Mouse (Mus musculus) forebrain, postnatal 0 days (tissue): ENCODE measurements around the gene Wfdc2. TPM values are rescaled to one million over a fixed set of nuclear protein-coding genes. Genes with fewer than 3 reads are reported as not detected.

ENCODE experiments used
- ATAC-seq: fragments of 200-750 bp; cut with Nextera tagmentation; 2 replicates; pipeline ENCODE4 v1.8.0; 2017; ENCODE audit warnings: mild to moderate bottlenecking, moderate library complexity
- DNase-seq: peaks from one replicate; pipeline ENCODE4 v3.0.0-alpha.2; 2015
- H3K27ac ChIP-seq: fragments of 300-500 bp; sonication (generic); 2 replicates; pipeline ENCODE4 v1.5.1; 2014; ENCODE audit warnings: low read depth, mild to moderate bottlenecking, antibody characterized with exemption, low read length, moderate library complexity, mixed read lengths
- H3K27me3 ChIP-seq: fragments of 300-500 bp; sonication (generic); 2 replicates; pipeline ENCODE4 v1.6.1; 2014; ENCODE audit warnings: mild to moderate bottlenecking, low read length, mixed read lengths; ENCODE audit not compliant: insufficient read depth
- H3K36me3 ChIP-seq: fragments of 300-500 bp; sonication (generic); 2 replicates; pipeline ENCODE4 v1.6.1; 2014; ENCODE audit warnings: mild to moderate bottlenecking, moderate library complexity; ENCODE audit not compliant: insufficient read depth
- H3K4me1 ChIP-seq: fragments of 300-500 bp; sonication (generic); 2 replicates; pipeline ENCODE4 v1.6.1; 2014; ENCODE audit warnings: antibody characterized with exemption; ENCODE audit not compliant: insufficient read depth
- H3K4me2 ChIP-seq: fragments of 300-500 bp; sonication (generic); 2 replicates; pipeline ENCODE4 v1.6.1; 2014; ENCODE audit warnings: low read depth, mild to moderate bottlenecking, moderate library complexity
- H3K4me3 ChIP-seq: fragments of 300-500 bp; sonication (generic); 2 replicates; pipeline ENCODE4 v1.5.1; 2014; ENCODE audit warnings: low read depth, low read length, mixed read lengths
- H3K9ac ChIP-seq: fragments of 300-500 bp; sonication (generic); 2 replicates; pipeline ENCODE4 v1.6.1; 2014; ENCODE audit warnings: mild to moderate bottlenecking
- H3K9me3 ChIP-seq: fragments of 300-500 bp; sonication (generic); 2 replicates; pipeline ENCODE4 v1.6.1; 2016; ENCODE audit warnings: low read length
- CTCF ChIP-seq: sonication (generic); IDR thresholded peaks from 2 replicates; pipeline ENCODE4 v1.5.1; 2016; ENCODE audit warnings: antibody characterized with exemption, control low read depth, low read depth
- WGBS: fragments of 180-500 bp; shearing (Covaris S2); extraction: QIAGEN DNeasy Blood & Tissue Kit; methylation state at CpG from one replicate; pipeline ENCODE4 v1.1.7; 2014; 5-methylcytosine and 5-hydroxymethylcytosine counted together
- polyA plus RNA-seq: library from polyadenylated mRNA; unstranded; fragments of >200 nt; fragmentation: Nextera tagmentation; extraction: Ambion mirVana; gene quantifications from 2 replicates; pipeline ENCODE4 v1.2.1, GENCODE M21; 2015
- total RNA-seq: library from RNA; depleted of rRNA; stranded (reverse); fragments of >200 nt; gene quantifications from 2 replicates; pipeline ENCODE4 v1.2.3, GENCODE M21; 2014

Wfdc2 gene
- total and polyA plus RNA-seq, 2 experiments from 2014 or later, result 6.1 to 7.3 TPM

GRCm38 (mm10) chr2:164518266-164519170 lies 43.7 kb upstream of the Wfdc2 start:
- Histone ChIP-seq H3K9me3 (no peaks in the 10 kb centered on the region), H3K4me2 (no peak overlapping the region), H3K27me3 (no peaks in the 10 kb centered on the region), H3K4me3 (no peak overlapping the region), H3K9ac (no peak overlapping the region), H3K27ac (no peak overlapping the region), H3K4me1 (no peaks in the 10 kb centered on the region), H3K36me3 (no peaks in the 10 kb centered on the region)
- WGBS, result 33% methylated on average over 11 of the region's 11 CpGs
- no peak for TF ChIP-seq CTCF
- DNase-seq, result peak; percentile 31
- no peak for ATAC-seq

- Histone ChIP-seq H3K4me1 (no peaks in the 10 kb centered on the region), H3K4me2 (no peak overlapping the region), H3K27me3 (no peaks in the 10 kb centered on the region), H3K9ac (no peak overlapping the region), H3K27ac (no peak overlapping the region), H3K36me3 (no peaks in the 10 kb centered on the region), H3K4me3 (no peak overlapping the region), H3K9me3 (no peaks in the 10 kb centered on the region)
- TF ChIP-seq CTCF, result no peak
- no peak for ATAC-seq
- 56% methylated on average over 6 of the region's 6 CpGs for WGBS
- no peak for DNase-seq
Observed at GRCm38 (mm10) chr2:164519171-164519526, 43.1 kb upstream of the Wfdc2 start.

- H3K27me3 ChIP-seq, result no peaks in the 10 kb centered on the region
- DNase-seq, result no peak
- no peak overlapping the region for H3K9ac ChIP-seq
- H3K9me3 ChIP-seq, result no peaks in the 10 kb centered on the region
- 18% methylated on average over 3 of the region's 3 CpGs for WGBS
- ATAC-seq, result no peak
- H3K27ac ChIP-seq, result no peak overlapping the region
- H3K4me1 ChIP-seq, result no peaks in the 10 kb centered on the region
- peak; percentile 63 for TF ChIP-seq CTCF
- no peak overlapping the region for H3K4me2 ChIP-seq
- no peak overlapping the region for H3K4me3 ChIP-seq
- no peaks in the 10 kb centered on the region for H3K36me3 ChIP-seq
Observed at GRCm38 (mm10) chr2:164520782-164521181, 41.4 kb upstream of the Wfdc2 start.

DNA sequence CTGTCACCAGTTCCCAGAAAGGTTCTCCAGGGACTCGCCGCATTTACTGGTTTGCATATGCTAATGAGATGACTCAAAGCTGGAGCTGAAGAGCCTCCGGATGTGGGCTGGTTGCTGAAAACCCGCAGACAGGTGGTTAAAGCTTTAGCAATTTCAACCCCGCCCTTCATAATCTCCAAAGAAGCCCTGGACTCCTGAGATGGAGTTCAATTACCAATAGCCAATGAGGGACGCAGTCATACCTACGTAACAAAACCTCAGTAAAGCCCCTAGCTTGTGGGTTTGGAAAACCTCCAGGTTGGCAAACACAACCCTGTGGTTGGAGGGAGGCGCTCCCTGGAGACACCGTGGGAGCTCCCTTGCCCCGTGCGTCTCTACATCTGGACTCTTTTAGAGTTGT lies 40.4 kb upstream of the Wfdc2 start:
- H3K4me2 ChIP-seq, result no peak overlapping the region
- WGBS, result 11% methylated on average over 11 of the region's 11 CpGs

DNA sequence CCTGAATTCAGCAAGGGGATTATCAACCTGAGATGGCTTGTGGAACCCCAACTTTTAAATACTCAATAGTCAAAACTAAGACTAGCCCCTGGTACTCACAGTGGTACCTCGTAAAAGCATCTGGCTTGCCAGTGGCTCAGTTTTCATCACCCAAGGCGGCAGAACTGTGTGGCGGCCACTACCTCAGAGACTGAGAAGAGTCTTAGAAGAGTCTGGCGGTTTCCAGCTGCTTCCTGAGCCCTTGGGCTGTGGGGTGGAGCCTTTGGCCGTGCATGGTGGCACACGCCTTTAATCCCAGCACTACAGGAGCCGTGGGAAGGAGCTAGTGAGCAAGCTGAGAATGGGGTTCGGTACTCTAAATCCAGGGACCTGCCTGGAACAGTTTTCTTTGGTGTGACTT lies 39.9 kb upstream of the Wfdc2 start:
- no peaks in the 10 kb centered on the region for H3K4me1 ChIP-seq
- H3K36me3 ChIP-seq, result no peaks in the 10 kb centered on the region
- H3K27ac ChIP-seq, result no peak overlapping the region
- no peaks in the 10 kb centered on the region for H3K27me3 ChIP-seq
- ATAC-seq, result no peak
- WGBS, result 28% methylated on average over 8 of the region's 8 CpGs
- no peak overlapping the region for H3K9ac ChIP-seq
- H3K4me3 ChIP-seq, result no peak overlapping the region
- no peaks in the 10 kb centered on the region for H3K9me3 ChIP-seq
- H3K4me2 ChIP-seq, result no peak overlapping the region
- no peak for TF ChIP-seq CTCF
- DNase-seq, result no peak

More for the DNA sequence above, 40.4 kb upstream of the Wfdc2 start:
- H3K4me3 ChIP-seq, result no peak overlapping the region
- ATAC-seq (no peak), DNase-seq (no peak)
- H3K9ac ChIP-seq, result no peak overlapping the region
- H3K27me3 ChIP-seq, result no peaks in the 10 kb centered on the region
- H3K9me3 ChIP-seq, result no peaks in the 10 kb centered on the region
- no peak for TF ChIP-seq CTCF
- H3K36me3 ChIP-seq, result no peaks in the 10 kb centered on the region
- no peaks in the 10 kb centered on the region for H3K4me1 ChIP-seq
- no peak overlapping the region for H3K27ac ChIP-seq

GRCm38 (mm10) chr2:164523301-164523773 lies 38.9 kb upstream of the Wfdc2 start:
- H3K36me3 ChIP-seq, result no peaks in the 10 kb centered on the region
- no peak overlapping the region for H3K4me2 ChIP-seq
- H3K4me3 ChIP-seq, result no peak overlapping the region
- 77% methylated on average over 10 of the region's 10 CpGs for WGBS
- no peaks in the 10 kb centered on the region for H3K4me1 ChIP-seq
- no peak for TF ChIP-seq CTCF
- DNase-seq, result no peak
- H3K27ac ChIP-seq, result no peak overlapping the region
- no peak overlapping the region for H3K9ac ChIP-seq
- no peaks in the 10 kb centered on the region for H3K27me3 ChIP-seq
- H3K9me3 ChIP-seq, result no peaks in the 10 kb centered on the region
- no peak for ATAC-seq

GRCm38 (mm10) chr2:164528557-164528956 lies 33.7 kb upstream of the Wfdc2 start:
- ATAC-seq, result no peak
- no peak for TF ChIP-seq CTCF

More at GRCm38 (mm10) chr2:164528557-164528956, 33.7 kb upstream of the Wfdc2 start:
- H3K4me1 ChIP-seq, result no peaks in the 10 kb centered on the region
- no peak overlapping the region for H3K27ac ChIP-seq
- no peaks in the 10 kb centered on the region for H3K36me3 ChIP-seq
- no peak overlapping the region for H3K4me2 ChIP-seq
- H3K9me3 ChIP-seq, result no peaks in the 10 kb centered on the region
- no peak overlapping the region for H3K4me3 ChIP-seq
- no peaks in the 10 kb centered on the region for H3K27me3 ChIP-seq
- no peak for DNase-seq
- WGBS, result 67% methylated on average over 5 of the region's 5 CpGs
- no peak overlapping the region for H3K9ac ChIP-seq
